Mouse (Mus musculus): ENCODE data around the gene Slc27a4.

The Slc27a4 gene

DNA sequence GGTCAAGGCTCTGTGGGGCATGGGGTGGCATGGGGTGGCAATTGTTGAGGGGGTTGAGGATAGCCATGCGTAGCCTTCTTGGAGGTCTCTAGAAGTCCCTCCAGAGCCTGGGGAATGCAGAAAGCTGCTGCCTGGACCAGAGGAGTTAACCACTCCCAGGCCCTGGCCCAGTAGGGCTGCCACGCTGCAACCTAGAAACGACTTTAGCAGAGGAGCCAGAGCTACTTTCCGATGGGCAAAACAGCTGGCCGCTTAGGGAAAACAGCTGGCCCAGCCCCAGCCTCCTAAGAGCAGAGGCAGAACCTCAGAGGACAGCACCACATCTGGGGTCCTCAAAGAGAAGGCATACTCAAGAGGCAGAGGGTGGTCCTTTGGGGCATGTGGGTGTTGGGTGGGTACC lies 55.5 kb downstream of the Slc27a4 start:
- no peak for DNase-seq

DNA sequence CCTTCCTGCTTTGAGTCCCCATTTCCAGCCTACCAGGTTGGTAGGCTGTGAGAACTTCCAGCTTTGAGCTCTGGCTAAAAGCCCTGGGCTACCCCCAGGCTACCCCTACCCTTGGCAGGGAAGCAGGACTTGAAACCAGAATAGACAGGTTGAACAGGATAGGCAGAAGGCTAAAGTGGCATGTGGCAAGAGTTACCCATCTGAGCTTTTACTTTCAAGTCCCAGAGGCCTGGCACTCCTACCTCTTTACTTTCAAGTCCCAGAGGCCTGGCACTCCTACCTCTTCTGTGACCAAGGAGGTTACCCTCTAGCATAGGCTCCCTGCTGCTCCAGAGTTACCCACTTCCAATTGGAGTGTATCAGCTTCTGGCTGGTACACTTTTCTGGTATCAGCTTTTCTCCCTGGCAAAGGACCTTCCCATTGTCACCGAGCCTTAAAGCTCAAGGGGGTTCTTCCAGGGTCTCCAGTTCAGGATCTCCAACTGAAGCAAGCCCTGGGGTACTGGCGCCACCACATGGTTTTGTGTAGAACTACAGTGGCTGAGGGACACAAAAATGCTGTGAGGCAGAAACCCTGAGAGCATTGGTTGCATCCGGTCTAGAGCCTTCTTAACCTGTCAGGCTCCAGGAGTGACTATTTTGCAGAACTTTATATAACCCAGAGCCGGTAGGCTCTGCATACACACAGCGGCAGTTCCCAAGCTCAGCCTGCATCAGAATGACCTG lies 56.5 kb downstream of the Slc27a4 start:
- DNase-seq, result no peak

DNA sequence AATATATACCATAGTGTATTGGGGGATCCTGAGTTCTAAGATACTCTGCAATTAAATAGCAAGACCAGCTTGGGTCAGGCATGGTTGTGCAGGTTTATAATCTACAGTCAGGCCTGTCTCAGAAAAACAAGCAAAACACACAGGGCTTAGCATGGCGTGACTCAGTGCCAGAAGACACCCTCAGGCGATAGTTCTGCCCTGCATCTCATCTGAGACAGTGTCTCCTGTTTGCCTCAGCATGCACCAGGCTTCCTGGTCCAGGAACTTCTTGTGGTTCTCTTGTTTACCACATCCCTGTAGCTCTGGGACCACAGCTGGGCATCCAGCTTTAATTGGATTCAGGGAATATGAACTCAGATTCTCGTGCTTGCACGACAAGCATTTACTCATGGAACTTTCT lies 62.7 kb downstream of the Slc27a4 start:
- DNase-seq, result no peak

Measured in cerebellum, adult 11-12 months (tissue).